Mouse (Mus musculus) ES-E14 (cell line): ENCODE measurements around the gene Ncln. TPM values are rescaled to one million over a fixed set of nuclear protein-coding genes. Genes with fewer than 3 reads are reported as not detected.

ENCODE experiments used
- DNase-seq: peaks from one replicate; pipeline ENCODE4 v3.0.0-alpha.2; 2013; ENCODE audit warnings: low read depth, low spot score
- H3K27ac ChIP-seq: 2 replicates; pipeline ENCODE4 v1.5.1; 2012; ENCODE audit warnings: low read depth, mild to moderate bottlenecking, low read length, moderate library complexity, mixed read lengths; ENCODE audit not compliant: poor library complexity, insufficient read depth, severe bottlenecking
- H3K36me3 ChIP-seq: 2 replicates; pipeline ENCODE4 v1.6.1; 2012; ENCODE audit warnings: mild to moderate bottlenecking, low read length, moderate library complexity, mixed read lengths; ENCODE audit not compliant: control insufficient read depth, poor library complexity, insufficient read depth, severe bottlenecking
- H3K4me1 ChIP-seq, 2 experiments: fragments of 150-350 bp in 1 of 2; sonication (generic) in 1 of 2; 2 replicates each; pipeline ENCODE4 v1.6.1; 2012; ENCODE audit warnings: low read length in 2 of 2, mild to moderate bottlenecking in 1 of 2, mixed read lengths in 1 of 2; ENCODE audit not compliant: control insufficient read depth in 2 of 2, insufficient read depth in 2 of 2, poor library complexity in 1 of 2
- H3K4me3 ChIP-seq, 2 experiments: fragments of 150-350 bp in 1 of 2; sonication (generic) in 1 of 2; 2 replicates each; pipeline ENCODE4 v1.5.1; 2012; ENCODE audit warnings: low read length in 2 of 2, low read depth in 1 of 2, mild to moderate bottlenecking in 1 of 2, mixed read lengths in 1 of 2; ENCODE audit not compliant: insufficient read depth in 1 of 2, poor library complexity in 1 of 2, severe bottlenecking in 1 of 2
- H3K9ac ChIP-seq: 2 replicates; pipeline ENCODE4 v1.6.1; 2012; ENCODE audit warnings: low read depth, mild to moderate bottlenecking, low read length, mixed read lengths; ENCODE audit not compliant: poor library complexity, insufficient read depth, severe bottlenecking
- H3K9me3 ChIP-seq: fragments of 150-350 bp; sonication (generic); 2 replicates; pipeline ENCODE4 v1.6.1; 2012; ENCODE audit warnings: low read depth, mild to moderate bottlenecking, low read length; ENCODE audit not compliant: control insufficient read depth, insufficient read depth
- CHD2 ChIP-seq: IDR thresholded peaks from 2 replicates; pipeline ENCODE4 v1.6.1; 2014; ENCODE audit warnings: mild to moderate bottlenecking, low read depth, low read length, inconsistent platforms
- HCFC1 ChIP-seq: IDR thresholded peaks from 2 replicates; pipeline ENCODE4 v1.6.1; 2012; ENCODE audit warnings: low read length, inconsistent platforms, borderline replicate concordance; ENCODE audit not compliant: insufficient read depth
- MAFK ChIP-seq: IDR thresholded peaks from 2 replicates; pipeline ENCODE4 v1.6.1; 2014; ENCODE audit warnings: mild to moderate bottlenecking, low read depth, low read length, inconsistent platforms; ENCODE audit not compliant: insufficient read depth
- ZC3H11A ChIP-seq: IDR thresholded peaks from 2 replicates; pipeline ENCODE4 v1.6.1; 2012; ENCODE audit warnings: low read depth, mild to moderate bottlenecking, inconsistent platforms, low read length, borderline replicate concordance
- ZNF384 ChIP-seq: IDR thresholded peaks from 2 replicates; pipeline ENCODE4 v1.6.1; 2012; ENCODE audit warnings: low read depth, low read length, inconsistent platforms
- in situ Hi-C, 2 experiments: fragments of 600-800 bp; cut with MboI; formaldehyde crosslinking; loops; one replicate each; pipeline ENCODE4 v1.15.1; 2025; ENCODE audit warnings: low sequenced_read_pairs in 2 of 2, inconsistent platforms in 1 of 2; ENCODE audit not compliant: unreplicated experiment in 2 of 2
- total RNA-seq: library from RNA; depleted of rRNA; stranded (reverse); fragments of 300-350 nt; gene quantifications from 2 replicates; pipeline ENCODE4 v1.2.3, GENCODE M21; 2012

Gene Ncln
- total RNA-seq, 1 experiment, result 254 TPM

- in situ Hi-C loops, result no loop called here
Observed at GRCm38 (mm10) chr10:81502658-81503057, 6.5 kb upstream of the Ncln start.

GRCm38 (mm10) chr10:81501863-81502262 lies 5.7 kb upstream of the Ncln start:
- DNase-seq, result no peak
- Histone ChIP-seq H3K4me1 (peaks cover 0 to 20% of the 10 kb centered on the region in 2 experiments; a peak in 2 of 4 replicates), H3K4me3 (no peak overlapping the region), H3K9ac (no peak overlapping the region), H3K36me3 (peaks cover 5% of the 10 kb centered on the region; the same call in 1 of the 2 replicates), H3K9me3 (no peaks in the 10 kb centered on the region), H3K27ac (no peak overlapping the region)
- in situ Hi-C loops, result no loop called here
- TF ChIP-seq ZNF384 (no peak), ZC3H11A (no peak), MAFK (no peak), HCFC1 (no peak), CHD2 (no peak)

More at GRCm38 (mm10) chr10:81502658-81503057, 6.5 kb upstream of the Ncln start:
- Histone ChIP-seq H3K36me3 (peaks cover 5% of the 10 kb centered on the region; the same call in 1 of the 2 replicates), H3K4me1 (peaks cover 0 to 20% of the 10 kb centered on the region in 2 experiments; a peak in 2 of 4 replicates), H3K4me3 (peak overlapping the region; percentile 43 to 63), H3K27ac (no peak overlapping the region), H3K9ac (peak overlapping the region; percentile 45; the same call in 1 of the 2 replicates), H3K9me3 (no peaks in the 10 kb centered on the region)
- TF ChIP-seq HCFC1 (no peak), ZC3H11A (peak; percentile 45; the same call in 1 of the 2 replicates)
- no peak for DNase-seq

- Histone ChIP-seq H3K4me3 (peak within 1 kb of the TSS; percentile 18 to 48), H3K4me1 (peaks cover 0 to 13% of the 10 kb centered on the region in 2 experiments; a peak in 2 of 4 replicates), H3K9me3 (no peaks in the 10 kb centered on the region), H3K9ac (peak within 1 kb of the TSS; percentile 29), H3K27ac (no peak within 1 kb of the TSS), H3K36me3 (no peaks in the 10 kb centered on the region)
- no peak for DNase-seq
- in situ Hi-C loops, result no loop called here
- TF ChIP-seq MAFK (no peak), CHD2 (no peak), HCFC1 (no peak), ZC3H11A (no peak), ZNF384 (no peak)
Observed at GRCm38 (mm10) chr10:81500032-81500431, 3.8 kb upstream of the Ncln start, which contains the start of gene S1pr4. Gene S1pr4, minus strand, starts transcription at chr10:81500132.

- no peak for DNase-seq
- in situ Hi-C loops, result no loop called here
- Histone ChIP-seq H3K9ac (peak overlapping the region; percentile 29), H3K4me3 (peak overlapping the region; percentile 18 to 48), H3K36me3 (no peaks in the 10 kb centered on the region), H3K4me1 (peaks cover 0 to 14% of the 10 kb centered on the region in 2 experiments; a peak in 2 of 4 replicates), H3K27ac (no peak overlapping the region), H3K9me3 (no peaks in the 10 kb centered on the region)
- no peak for TF ChIP-seq CHD2
- TF ChIP-seq ZC3H11A, result no peak
- TF ChIP-seq MAFK, result no peak
- no peak for TF ChIP-seq ZNF384
- TF ChIP-seq HCFC1, result no peak
Observed at GRCm38 (mm10) chr10:81499250-81499901, 3.2 kb upstream of the Ncln start.
